Mouse (Mus musculus): ENCODE results near the gene Gm17555. TPM values are rescaled to one million over a fixed set of nuclear protein-coding genes. Genes with fewer than 3 reads are reported as not detected.
"Not testable (repeated sequence)": the region's sequence is repeated elsewhere in the genome, so short reads cannot be mapped to it uniquely, and the experiment has no call there.

The Gm17555 gene
- not detected in 2 replicates for polyA plus RNA-seq (2012; rRNA removed)

GRCm38 (mm10) chr2:126214800-126215199 is at the start of gene Gm17555:
TSS of gene Gm17555 (plus strand) at chr2:126215100.
- DNase-seq (ENCODE audit: low read depth), result not testable (repeated sequence)

- no peak for DNase-seq (ENCODE audit: low read depth)
- TF ChIP-seq POLR2A (IDR thresholded peaks at IDR 0.05; ENCODE audit: borderline replicate concordance, extremely low read depth, insufficient read depth, insufficient read length, poor library complexity, severe bottlenecking), result no peak
- TF ChIP-seq CTCF (IDR thresholded peaks at IDR 0.05; ENCODE audit: borderline replicate concordance, extremely low read depth, insufficient read depth, insufficient read length), result no peak
Measured at GRCm38 (mm10) chr2:126165277-126166018, 49.5 kb upstream of the Gm17555 start.

- DNase-seq (ENCODE audit: low read depth), result no peak
- TF ChIP-seq CTCF (IDR thresholded peaks at IDR 0.05; ENCODE audit: borderline replicate concordance, extremely low read depth, insufficient read depth, insufficient read length), result no peak
- no peak for TF ChIP-seq POLR2A (IDR thresholded peaks at IDR 0.05; ENCODE audit: borderline replicate concordance, extremely low read depth, insufficient read depth, insufficient read length, poor library complexity, severe bottlenecking)
Measured at GRCm38 (mm10) chr2:126166335-126166734, 48.6 kb upstream of the Gm17555 start.

GRCm38 (mm10) chr2:126166848-126167617 is 47.9 kb upstream of the Gm17555 start:
- TF ChIP-seq CTCF (IDR thresholded peaks at IDR 0.05; ENCODE audit: borderline replicate concordance, extremely low read depth, insufficient read depth, insufficient read length) (no peak), POLR2A (IDR thresholded peaks at IDR 0.05; ENCODE audit: borderline replicate concordance, extremely low read depth, insufficient read depth, insufficient read length, poor library complexity, severe bottlenecking) (no peak)
- no peak for DNase-seq (ENCODE audit: low read depth)

GRCm38 (mm10) chr2:126171427-126171826 is 43.5 kb upstream of the Gm17555 start:
- TF ChIP-seq POLR2A (IDR thresholded peaks at IDR 0.05; ENCODE audit: borderline replicate concordance, extremely low read depth, insufficient read depth, insufficient read length, poor library complexity, severe bottlenecking) (no peak), CTCF (IDR thresholded peaks at IDR 0.05; ENCODE audit: borderline replicate concordance, extremely low read depth, insufficient read depth, insufficient read length) (no peak)
- no peak for DNase-seq (ENCODE audit: low read depth)

GRCm38 (mm10) chr2:126191306-126191705 is 23.6 kb upstream of the Gm17555 start:
- no peak for TF ChIP-seq POLR2A (IDR thresholded peaks at IDR 0.05; ENCODE audit: borderline replicate concordance, extremely low read depth, insufficient read depth, insufficient read length, poor library complexity, severe bottlenecking)
- TF ChIP-seq CTCF (IDR thresholded peaks at IDR 0.05; ENCODE audit: borderline replicate concordance, extremely low read depth, insufficient read depth, insufficient read length), result no peak
- DNase-seq (ENCODE audit: low read depth), result no peak

- DNase-seq (ENCODE audit: low read depth), result no peak
- no peak for TF ChIP-seq POLR2A (IDR thresholded peaks at IDR 0.05; ENCODE audit: borderline replicate concordance, extremely low read depth, insufficient read depth, insufficient read length, poor library complexity, severe bottlenecking)
- no peak for TF ChIP-seq CTCF (IDR thresholded peaks at IDR 0.05; ENCODE audit: borderline replicate concordance, extremely low read depth, insufficient read depth, insufficient read length)
Measured at GRCm38 (mm10) chr2:126192129-126192528, 22.8 kb upstream of the Gm17555 start.

- peak; percentile 35 for DNase-seq (ENCODE audit: low read depth)
- TF ChIP-seq POLR2A (IDR thresholded peaks at IDR 0.05; ENCODE audit: borderline replicate concordance, extremely low read depth, insufficient read depth, insufficient read length, poor library complexity, severe bottlenecking), result no peak
- no peak for TF ChIP-seq CTCF (IDR thresholded peaks at IDR 0.05; ENCODE audit: borderline replicate concordance, extremely low read depth, insufficient read depth, insufficient read length)
Measured at GRCm38 (mm10) chr2:126195631-126196356, 19.1 kb upstream of the Gm17555 start.

- TF ChIP-seq POLR2A (IDR thresholded peaks at IDR 0.05; ENCODE audit: borderline replicate concordance, extremely low read depth, insufficient read depth, insufficient read length, poor library complexity, severe bottlenecking) (no peak), CTCF (IDR thresholded peaks at IDR 0.05; ENCODE audit: borderline replicate concordance, extremely low read depth, insufficient read depth, insufficient read length) (no peak)
- no peak for DNase-seq (ENCODE audit: low read depth)
Measured at GRCm38 (mm10) chr2:126198971-126199370, 15.9 kb upstream of the Gm17555 start.

- TF ChIP-seq CTCF (IDR thresholded peaks at IDR 0.05; ENCODE audit: borderline replicate concordance, extremely low read depth, insufficient read depth, insufficient read length), result no peak
- TF ChIP-seq POLR2A (IDR thresholded peaks at IDR 0.05; ENCODE audit: borderline replicate concordance, extremely low read depth, insufficient read depth, insufficient read length, poor library complexity, severe bottlenecking), result no peak
- no peak for DNase-seq (ENCODE audit: low read depth)
Measured at GRCm38 (mm10) chr2:126211011-126211680, 3.8 kb upstream of the Gm17555 start.

- no peak for DNase-seq (ENCODE audit: low read depth)
- no peak for TF ChIP-seq CTCF (IDR thresholded peaks at IDR 0.05; ENCODE audit: borderline replicate concordance, extremely low read depth, insufficient read depth, insufficient read length)
- TF ChIP-seq POLR2A (IDR thresholded peaks at IDR 0.05; ENCODE audit: borderline replicate concordance, extremely low read depth, insufficient read depth, insufficient read length, poor library complexity, severe bottlenecking), result no peak
Measured at GRCm38 (mm10) chr2:126227581-126227980, 12.7 kb downstream of the Gm17555 start.

Measured in brain, embryonic 14.5 days (tissue).